Mouse (Mus musculus) myocyte (in vitro differentiated cells): Measurements from ENCODE around the gene Flnc. TPM values are rescaled to one million over a fixed set of nuclear protein-coding genes. Genes with fewer than 3 reads are reported as not detected.

Experiments used
- H3K27me3 ChIP-seq: one replicate; pipeline ENCODE4 v1.6.1; 2011; ENCODE audit not compliant: control insufficient read depth, insufficient read depth, insufficient read length
- H3K36me3 ChIP-seq: one replicate; pipeline ENCODE4 v1.6.1; 2011; ENCODE audit not compliant: control insufficient read depth, insufficient read depth
- H3K4me2 ChIP-seq: one replicate; pipeline ENCODE4 v1.6.1; 2011; ENCODE audit warnings: low read depth, control low read depth
- H3K4me3 ChIP-seq: one replicate; pipeline ENCODE4 v1.5.1; 2011; ENCODE audit warnings: mild to moderate bottlenecking, control low read depth, moderate library complexity
- H3K79me2 ChIP-seq: one replicate; pipeline ENCODE4 v1.6.1; 2011; ENCODE audit not compliant: control insufficient read depth, insufficient read depth
- H3ac ChIP-seq: one replicate; pipeline ENCODE4 v1.6.1; 2011; ENCODE audit not compliant: control insufficient read depth, insufficient read length
- CEBPB ChIP-seq: IDR thresholded peaks from 2 replicates; pipeline ENCODE4 v1.6.1; 2011; ENCODE audit warnings: mild to moderate bottlenecking, moderate library complexity; ENCODE audit not compliant: poor library complexity, insufficient read depth, severe bottlenecking
- E2F4 ChIP-seq: IDR thresholded peaks from one replicate; pipeline ENCODE4 v1.6.1; 2011; ENCODE audit warnings: mild to moderate bottlenecking, control low read depth, moderate library complexity; ENCODE audit not compliant: insufficient read depth
- MAX ChIP-seq: IDR thresholded peaks from one replicate; pipeline ENCODE4 v1.6.1; 2011; ENCODE audit warnings: low read depth, mild to moderate bottlenecking, control low read depth
- MYOD1 ChIP-seq, 3 experiments: IDR thresholded peaks; one replicate each; pipeline ENCODE4 v1.6.1; 2011; ENCODE audit warnings: control low read depth in 2 of 3, low read depth in 2 of 3, mild to moderate bottlenecking in 2 of 3, moderate library complexity in 1 of 3; ENCODE audit not compliant: insufficient read length in 2 of 3, control insufficient read depth in 1 of 3
- MYOG ChIP-seq, 3 experiments: IDR thresholded peaks; one replicate each; pipeline ENCODE4 v1.6.1; 2011; ENCODE audit warnings: control low read depth in 2 of 3, low read depth in 2 of 3, mild to moderate bottlenecking in 2 of 3; ENCODE audit not compliant: insufficient read length in 2 of 3, control insufficient read depth in 1 of 3, insufficient read depth in 1 of 3
- POLR2A ChIP-seq: IDR thresholded peaks from one replicate; pipeline ENCODE4 v1.6.1; 2011; ENCODE audit warnings: low read depth, mild to moderate bottlenecking, control low read depth, moderate library complexity; ENCODE audit not compliant: insufficient read length
- POLR2AphosphoS2 ChIP-seq: IDR thresholded peaks from one replicate; pipeline ENCODE4 v1.6.1; 2011; ENCODE audit warnings: low read depth, control low read depth; ENCODE audit not compliant: insufficient read length
- REST ChIP-seq: IDR thresholded peaks from one replicate; pipeline ENCODE4 v1.6.1; 2011; ENCODE audit warnings: mild to moderate bottlenecking, control low read depth, moderate library complexity; ENCODE audit not compliant: insufficient read depth, insufficient read length
- SRF ChIP-seq: IDR thresholded peaks from one replicate; pipeline ENCODE4 v1.6.1; 2011; ENCODE audit warnings: low read depth; ENCODE audit not compliant: control insufficient read depth, insufficient read length
- TCF12 ChIP-seq: IDR thresholded peaks from one replicate; pipeline ENCODE4 v1.6.1; 2011; ENCODE audit warnings: mild to moderate bottlenecking, control low read depth; ENCODE audit not compliant: poor library complexity, insufficient read depth, severe bottlenecking
- TCF3 ChIP-seq: IDR thresholded peaks from one replicate; pipeline ENCODE4 v1.6.1; 2011; ENCODE audit warnings: low read depth, control low read depth; ENCODE audit not compliant: insufficient read length
- USF1 ChIP-seq: IDR thresholded peaks from one replicate; pipeline ENCODE4 v1.6.1; 2011; ENCODE audit warnings: low read depth, mild to moderate bottlenecking, control low read depth, moderate library complexity
- polyA plus RNA-seq: library from polyadenylated mRNA; unstranded; fragments of >200 nt; fragmentation: generic; extraction: Trizol; gene quantifications from one replicate; pipeline ENCODE4 v1.2.1, GENCODE M21; 2012; ENCODE audit warnings: missing spikeins

Flnc gene
- polyA plus RNA-seq, 1 experiment, result 268 TPM

- Histone ChIP-seq H3K36me3 (peaks cover 88% of the 10 kb centered on the region), H3K79me2 (no peaks in the 10 kb centered on the region), H3K4me3 (no peak overlapping the region), H3K4me2 (no peak overlapping the region), H3ac (no peak overlapping the region), H3K27me3 (no peaks in the 10 kb centered on the region)
- TF ChIP-seq POLR2A (peak; percentile 63), MYOG (IDR thresholded peaks at IDR 0.05; ENCODE audit: control insufficient read depth in 1 of 3, insufficient read depth in 1 of 3, insufficient read length in 2 of 3, low read depth in 2 of 3) (no peak), TCF3 (no peak), POLR2AphosphoS2 (peak; percentile 79), CEBPB (no peak)
Observed at GRCm38 (mm10) chr6:29450667-29451066, 17.6 kb downstream of the Flnc start.

GRCm38 (mm10) chr6:29461502-29461901 lies 28.4 kb downstream of the Flnc start:
- Histone ChIP-seq H3K36me3 (peaks cover 40% of the 10 kb centered on the region), H3K4me3 (no peak overlapping the region), H3K4me2 (no peak overlapping the region), H3K27me3 (no peaks in the 10 kb centered on the region), H3K79me2 (no peaks in the 10 kb centered on the region), H3ac (no peak overlapping the region)
- TF ChIP-seq REST (no peak), POLR2AphosphoS2 (peak; percentile 61)

- Histone ChIP-seq H3ac (no peak overlapping the region), H3K4me2 (no peak overlapping the region), H3K79me2 (no peaks in the 10 kb centered on the region), H3K27me3 (no peaks in the 10 kb centered on the region), H3K4me3 (no peak overlapping the region), H3K36me3 (peaks cover 23% of the 10 kb centered on the region)
- TF ChIP-seq REST, result no peak
- no peak for TF ChIP-seq E2F4
- TF ChIP-seq CEBPB, result no peak
- TF ChIP-seq POLR2AphosphoS2, result no peak
- TF ChIP-seq MAX, result no peak
- no peak for TF ChIP-seq POLR2A
- TF ChIP-seq MYOG (IDR thresholded peaks at IDR 0.05; ENCODE audit: control insufficient read depth in 1 of 3, insufficient read depth in 1 of 3, insufficient read length in 2 of 3, low read depth in 2 of 3), result no peak
- TF ChIP-seq TCF12, result no peak
- no peak for TF ChIP-seq MYOD1 (IDR thresholded peaks at IDR 0.05; ENCODE audit: control insufficient read depth in 1 of 3, insufficient read length in 2 of 3, low read depth in 2 of 3)
- no peak for TF ChIP-seq TCF3
- no peak for TF ChIP-seq USF1
- TF ChIP-seq SRF, result no peak
Observed at GRCm38 (mm10) chr6:29463388-29463787, 30.3 kb downstream of the Flnc start.

GRCm38 (mm10) chr6:29467583-29468354 lies 34.7 kb downstream of the Flnc start, which contains the start of gene Atp6v1f:
Gene Atp6v1f (plus strand): TSS chr6:29467718.
- no peaks in the 10 kb centered on the region for H3K27me3 ChIP-seq
- TF ChIP-seq MYOG (IDR thresholded peaks at IDR 0.05; ENCODE audit: control insufficient read depth in 1 of 3, insufficient read depth in 1 of 3, insufficient read length in 2 of 3, low read depth in 2 of 3) (peak in 1 of 3 experiments; percentile 38), USF1 (peak; percentile 81), SRF (no peak), POLR2AphosphoS2 (no peak), CEBPB (peak; percentile 96), POLR2A (peak; percentile 51), MYOD1 (IDR thresholded peaks at IDR 0.05; ENCODE audit: control insufficient read depth in 1 of 3, insufficient read length in 2 of 3, low read depth in 2 of 3) (peak in 1 of 3 experiments; percentile 56), REST (no peak)

GRCm38 (mm10) chr6:29468851-29469250 lies 35.8 kb downstream of the Flnc start:
- TF ChIP-seq SRF (no peak), MYOG (IDR thresholded peaks at IDR 0.05; ENCODE audit: control insufficient read depth in 1 of 3, insufficient read depth in 1 of 3, insufficient read length in 2 of 3, low read depth in 2 of 3) (no peak), USF1 (no peak), E2F4 (no peak), TCF3 (no peak)
- H3K4me3 ChIP-seq, result peak overlapping the region; percentile 75
- H3ac ChIP-seq, result no peak overlapping the region

More at GRCm38 (mm10) chr6:29467583-29468354, 34.7 kb downstream of the Flnc start, which contains the start of gene Atp6v1f:
- Histone ChIP-seq H3K79me2 (no peaks in the 10 kb centered on the region), H3ac (peak within 1 kb of the TSS; percentile 13), H3K4me3 (peak within 1 kb of the TSS; percentile 75), H3K36me3 (peaks cover 7% of the 10 kb centered on the region), H3K4me2 (peak within 1 kb of the TSS; percentile 76)

More at GRCm38 (mm10) chr6:29468851-29469250, 35.8 kb downstream of the Flnc start:
- H3K79me2 ChIP-seq, result no peaks in the 10 kb centered on the region
- peak overlapping the region; percentile 76 for H3K4me2 ChIP-seq
- no peaks in the 10 kb centered on the region for H3K27me3 ChIP-seq
- peaks cover 7% of the 10 kb centered on the region for H3K36me3 ChIP-seq
